Mouse (Mus musculus) lung, adult 2 months (tissue): ENCODE data around the gene Coro1c.

Source experiments
- CTCF ChIP-seq: fragments of 200-500 bp; IDR thresholded peaks from 2 replicates; pipeline ENCODE4 v1.5.1; 2011; ENCODE audit warnings: mild to moderate bottlenecking, low read length, control low read depth; ENCODE audit not compliant: insufficient read depth
- POLR2A ChIP-seq: fragments of 200-500 bp; IDR thresholded peaks from 2 replicates; pipeline ENCODE4 v1.6.1; 2011; ENCODE audit warnings: low read depth, mild to moderate bottlenecking, control low read depth, low read length, borderline replicate concordance; ENCODE audit errors: extremely low read depth

DNA sequence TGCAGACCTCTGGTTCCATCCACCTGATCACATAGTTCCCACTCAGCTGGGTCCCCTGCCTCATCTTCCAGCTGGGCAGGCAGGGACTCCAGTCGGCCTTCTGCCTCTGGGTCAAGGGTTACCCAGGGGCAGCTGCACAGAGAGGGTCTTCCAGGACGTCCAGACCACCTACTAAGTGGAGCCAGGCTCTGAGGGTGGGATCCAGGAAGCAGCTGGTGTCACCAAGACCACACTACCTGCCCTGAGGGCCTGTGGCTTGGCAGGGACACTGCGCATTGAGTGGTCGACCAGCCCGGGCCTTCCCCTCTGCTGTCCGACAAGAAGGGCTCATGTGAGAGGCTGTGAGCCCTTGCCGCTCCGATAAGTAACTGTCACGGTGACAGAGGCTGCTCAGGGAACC is 100.8 kb downstream of the Coro1c start:
- no peak for TF ChIP-seq CTCF
- TF ChIP-seq POLR2A, result no peak
